Mouse (Mus musculus): ENCODE measurements at regions not wholly inside any gene's neighbourhood (a gene's known extent, or its start where the extent isn't known, plus 50 kb on each side); places are given as distances from the start of the nearest gene placed in this dataset.
"Not testable (repeated sequence)": the region's sequence is repeated elsewhere in the genome, so short reads cannot be mapped to it uniquely, and the experiment has no call there.

DNA sequence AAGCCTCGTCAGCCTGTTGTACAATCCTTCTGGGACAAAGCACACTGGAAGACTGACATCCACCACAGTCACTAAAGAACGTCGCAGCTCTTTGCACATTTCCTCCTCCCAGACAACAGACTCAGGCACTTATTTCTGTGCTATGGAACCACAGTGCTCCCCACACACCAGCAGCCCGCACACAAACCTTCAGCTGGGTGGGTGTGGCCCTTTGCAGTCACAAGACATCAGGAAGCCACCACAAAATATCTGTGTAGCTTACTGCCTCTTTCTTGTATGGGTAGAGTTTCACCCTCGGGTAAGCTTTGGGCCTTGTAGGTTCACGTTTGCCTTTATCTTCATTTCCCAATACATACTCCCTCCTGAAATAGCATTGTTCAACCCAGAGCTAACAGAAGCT is 577.6 kb upstream of the Olfr1507 start:
- TF ChIP-seq POLR2A, CTCF (IDR thresholded peaks at IDR 0.05; ENCODE audit: insufficient read depth, low read depth, low read length): not testable (repeated sequence)

All from olfactory bulb, adult 2 months (tissue).